Mouse (Mus musculus) thymus, adult 2 months (tissue): ENCODE measurements around the gene Btbd9. TPM values are rescaled to one million over a fixed set of nuclear protein-coding genes. Genes with fewer than 3 reads are reported as not detected.

ENCODE experiments used
- DNase-seq: peaks from one replicate; pipeline ENCODE4 v3.0.0; 2021
- H3K27ac ChIP-seq: fragments of 200-500 bp; 2 replicates; pipeline ENCODE4 v1.5.1; 2012; ENCODE audit warnings: low read length, control low read depth; ENCODE audit not compliant: control insufficient read depth, insufficient read depth
- H3K27me3 ChIP-seq: fragments of 200-500 bp; 2 replicates; pipeline ENCODE4 v1.6.1; 2012; ENCODE audit warnings: mild to moderate bottlenecking, low read length, moderate library complexity, mixed read lengths; ENCODE audit not compliant: control insufficient read depth, insufficient read depth
- H3K36me3 ChIP-seq: fragments of 200-500 bp; 2 replicates; pipeline ENCODE4 v1.6.1; 2012; ENCODE audit warnings: mild to moderate bottlenecking, low read length, moderate library complexity; ENCODE audit not compliant: control insufficient read depth, insufficient read depth
- H3K4me1 ChIP-seq: fragments of 200-500 bp; replicated peaks from 2 replicates; pipeline ENCODE4 v1.6.1; 2012; ENCODE audit warnings: low read length; ENCODE audit not compliant: control insufficient read depth, insufficient read depth
- H3K4me3 ChIP-seq: fragments of 200-500 bp; 2 replicates; pipeline ENCODE4 v1.5.1; 2012; ENCODE audit warnings: mild to moderate bottlenecking, low read length, control low read depth, moderate library complexity; ENCODE audit not compliant: control insufficient read depth, insufficient read depth
- CTCF ChIP-seq: fragments of 200-500 bp; IDR thresholded peaks from 2 replicates; pipeline ENCODE4 v1.5.1; 2012; ENCODE audit warnings: mild to moderate bottlenecking, control low read depth, low read length, moderate library complexity, borderline replicate concordance; ENCODE audit not compliant: control insufficient read depth, poor library complexity, insufficient read depth; ENCODE audit errors: extremely low read depth
- POLR2A ChIP-seq: fragments of 200-500 bp; IDR thresholded peaks from 2 replicates; pipeline ENCODE4 v1.6.1; 2012; ENCODE audit warnings: mild to moderate bottlenecking, low read length, control low read depth, moderate library complexity; ENCODE audit not compliant: control insufficient read depth, poor library complexity, insufficient read depth; ENCODE audit errors: extremely low read depth
- whole genome bisulfite sequencing: fragments of 180-500 bp; shearing (Covaris S2); methylation state at CpG from one replicate; pipeline ENCODE4 v1.1.7; 2018; 5-methylcytosine and 5-hydroxymethylcytosine counted together
- polyA plus RNA-seq: library from polyadenylated mRNA; depleted of rRNA; stranded (reverse); fragments of >200 nt; gene quantifications from 2 replicates; pipeline ENCODE4 v1.2.3, GENCODE M21; 2012

Gene Btbd9
- polyA plus RNA-seq, 1 experiment = 29.1 TPM

GRCm38 (mm10) chr17:30594407-30594806 lies 18.1 kb upstream of the Btbd9 start:
- peaks cover 54% of the 10 kb centered on the region for H3K36me3 ChIP-seq
- WGBS = 92% methylated on average over 5 of the region's 5 CpGs
- DNase-seq = no peak

DNA sequence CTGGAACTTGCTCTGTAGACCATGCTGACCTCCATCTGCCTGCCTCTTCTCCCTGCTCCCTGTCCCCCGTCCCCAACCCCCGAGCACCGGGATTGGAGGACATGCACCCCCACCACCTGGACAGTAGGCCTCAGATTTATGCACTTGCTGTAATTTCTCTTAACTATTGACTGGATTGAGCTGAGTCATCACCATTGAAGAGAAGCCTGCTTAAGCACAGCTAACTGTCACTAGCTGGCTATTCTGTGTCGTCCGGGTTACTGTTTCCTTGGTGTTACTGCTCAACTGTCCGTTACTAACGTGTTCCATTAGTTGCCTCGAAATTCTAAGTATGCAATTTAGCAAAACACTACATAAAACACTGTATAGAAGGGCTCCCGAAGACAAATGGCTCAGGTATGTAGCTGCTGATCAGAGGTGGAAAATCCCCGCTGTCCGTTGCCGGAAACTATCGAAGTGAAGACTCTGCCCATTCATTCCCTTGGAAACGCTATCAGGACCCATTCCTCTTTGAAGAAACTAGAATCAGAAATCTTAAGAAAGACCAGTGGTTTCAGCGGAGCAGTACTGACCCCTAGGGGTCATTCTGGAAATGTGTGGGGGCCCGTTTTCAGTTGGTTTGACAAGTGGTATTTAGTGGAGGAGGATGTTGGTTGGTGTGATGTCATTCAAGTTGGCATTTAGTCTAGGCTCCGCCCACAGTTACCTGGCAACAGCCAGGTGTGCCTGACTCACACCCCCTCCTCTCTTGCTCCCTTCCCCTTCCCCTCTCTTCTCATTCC lies 14.3 kb upstream of the Btbd9 start:
- 70% methylated on average over 17 of the region's 17 CpGs for WGBS
- no peak overlapping the region for H3K27ac ChIP-seq
- H3K4me1 ChIP-seq = no peaks in the 10 kb centered on the region
- H3K27me3 ChIP-seq = no peaks in the 10 kb centered on the region
- H3K36me3 ChIP-seq = peaks cover 21% of the 10 kb centered on the region
- no peak overlapping the region for H3K4me3 ChIP-seq
- DNase-seq = peak; percentile 61
- TF ChIP-seq POLR2A (no peak), CTCF (no peak)

More at GRCm38 (mm10) chr17:30594407-30594806, 18.1 kb upstream of the Btbd9 start:
- TF ChIP-seq CTCF (no peak), POLR2A (no peak)
- no peaks in the 10 kb centered on the region for H3K4me1 ChIP-seq
- H3K27me3 ChIP-seq = no peaks in the 10 kb centered on the region
- no peak overlapping the region for H3K4me3 ChIP-seq
- no peak overlapping the region for H3K27ac ChIP-seq

- WGBS = 76% methylated on average over 2 of the region's 2 CpGs
Observed at GRCm38 (mm10) chr17:30583258-30584001, 7.1 kb upstream of the Btbd9 start.

GRCm38 (mm10) chr17:30582313-30582712 lies 6.0 kb upstream of the Btbd9 start:
- H3K27me3 ChIP-seq = no peaks in the 10 kb centered on the region
- H3K4me1 ChIP-seq = no peaks in the 10 kb centered on the region
- DNase-seq = no peak
- WGBS = 96% methylated on average over 3 of the region's 3 CpGs
- H3K4me3 ChIP-seq = no peak overlapping the region
- TF ChIP-seq CTCF (no peak), POLR2A (no peak)
- H3K36me3 ChIP-seq = no peaks in the 10 kb centered on the region
- H3K27ac ChIP-seq = no peak overlapping the region

More at GRCm38 (mm10) chr17:30583258-30584001, 7.1 kb upstream of the Btbd9 start:
- Histone ChIP-seq H3K4me3 (no peak overlapping the region), H3K4me1 (no peaks in the 10 kb centered on the region), H3K27me3 (no peaks in the 10 kb centered on the region), H3K36me3 (no peaks in the 10 kb centered on the region), H3K27ac (no peak overlapping the region)
- no peak for TF ChIP-seq CTCF
- DNase-seq = no peak

GRCm38 (mm10) chr17:30581201-30581600 lies 4.9 kb upstream of the Btbd9 start:
- TF ChIP-seq POLR2A = no peak
- TF ChIP-seq CTCF = no peak
- H3K4me3 ChIP-seq = no peak overlapping the region
- DNase-seq = no peak

GRCm38 (mm10) chr17:30580781-30581180 lies 4.5 kb upstream of the Btbd9 start:
- Histone ChIP-seq H3K27ac (no peak overlapping the region), H3K4me1 (peaks cover 4% of the 10 kb centered on the region), H3K4me3 (no peak overlapping the region), H3K36me3 (no peaks in the 10 kb centered on the region), H3K27me3 (no peaks in the 10 kb centered on the region)
- no peak for TF ChIP-seq POLR2A
- TF ChIP-seq CTCF = no peak
- no peak for DNase-seq
- 89% methylated on average over 1 of the region's 1 CpGs for WGBS

More at GRCm38 (mm10) chr17:30581201-30581600, 4.9 kb upstream of the Btbd9 start:
- H3K27ac ChIP-seq = no peak overlapping the region
- peaks cover 4% of the 10 kb centered on the region for H3K4me1 ChIP-seq
- no peaks in the 10 kb centered on the region for H3K36me3 ChIP-seq
- no peaks in the 10 kb centered on the region for H3K27me3 ChIP-seq
- WGBS = 96% methylated on average over 6 of the region's 6 CpGs
